Mouse (Mus musculus): ENCODE measurements around the gene 4930579F01Rik. TPM values are rescaled to one million over a fixed set of nuclear protein-coding genes. Genes with fewer than 3 reads are reported as not detected.

The 4930579F01Rik gene
- total RNA-seq (2022) = not detected

DNA sequence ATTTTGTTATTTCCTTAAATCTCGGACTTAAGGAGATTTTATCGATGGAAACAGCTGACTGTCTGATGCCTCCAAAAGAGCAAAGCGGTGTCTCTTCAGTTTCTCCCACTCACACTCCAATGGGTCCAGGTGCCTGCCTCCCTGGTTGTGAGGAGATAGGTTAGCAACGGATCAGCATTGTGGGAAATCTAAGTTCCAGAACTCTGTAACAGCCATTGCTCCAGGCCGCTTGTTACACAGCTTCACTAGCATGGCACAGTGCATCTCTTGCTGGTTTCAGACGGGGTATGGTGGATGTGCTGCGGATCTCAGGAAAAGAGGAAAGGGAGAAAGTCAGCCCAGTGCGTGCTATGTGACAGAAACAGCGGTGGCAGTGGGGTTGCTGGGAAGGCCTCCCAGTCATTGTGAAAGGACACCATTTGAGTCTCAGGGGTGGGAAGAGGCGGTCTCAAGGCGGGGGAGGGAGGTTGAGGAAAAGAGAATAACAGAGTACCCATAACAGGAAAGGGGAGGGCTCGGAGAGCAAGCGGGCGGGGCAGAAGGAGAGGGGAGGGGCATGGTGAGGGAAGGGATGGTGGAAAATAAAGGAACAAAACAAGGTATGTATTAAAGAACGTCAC, at the start of gene 4930579F01Rik:
Gene 4930579F01Rik (minus strand): TSS at position 143 of the 620 bp plus-strand sequence.
- no peak for DNase-seq (ENCODE audit: low spot score in 2 of 2)

DNA sequence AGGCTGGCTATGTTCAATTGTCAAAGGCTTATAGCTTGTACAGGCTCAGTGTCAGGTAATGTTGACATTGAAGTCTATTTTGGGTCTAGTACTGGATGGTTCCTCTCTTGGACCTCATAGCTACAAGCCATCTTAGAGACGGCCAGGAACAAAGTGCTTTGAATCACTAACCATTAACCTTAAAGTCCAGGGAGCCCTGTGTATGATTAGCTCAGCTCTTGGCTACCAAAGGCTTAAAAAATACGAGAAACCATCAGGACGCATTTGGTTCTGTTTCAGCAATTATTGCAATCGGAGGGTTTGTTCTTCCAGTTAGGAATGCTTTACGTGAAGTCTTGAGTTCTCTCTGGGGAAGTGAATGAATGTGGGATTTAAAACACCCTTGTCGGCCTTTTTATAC, 49.3 kb upstream of the 4930579F01Rik start:
- no peak for DNase-seq (ENCODE audit: low spot score in 2 of 2)

DNA sequence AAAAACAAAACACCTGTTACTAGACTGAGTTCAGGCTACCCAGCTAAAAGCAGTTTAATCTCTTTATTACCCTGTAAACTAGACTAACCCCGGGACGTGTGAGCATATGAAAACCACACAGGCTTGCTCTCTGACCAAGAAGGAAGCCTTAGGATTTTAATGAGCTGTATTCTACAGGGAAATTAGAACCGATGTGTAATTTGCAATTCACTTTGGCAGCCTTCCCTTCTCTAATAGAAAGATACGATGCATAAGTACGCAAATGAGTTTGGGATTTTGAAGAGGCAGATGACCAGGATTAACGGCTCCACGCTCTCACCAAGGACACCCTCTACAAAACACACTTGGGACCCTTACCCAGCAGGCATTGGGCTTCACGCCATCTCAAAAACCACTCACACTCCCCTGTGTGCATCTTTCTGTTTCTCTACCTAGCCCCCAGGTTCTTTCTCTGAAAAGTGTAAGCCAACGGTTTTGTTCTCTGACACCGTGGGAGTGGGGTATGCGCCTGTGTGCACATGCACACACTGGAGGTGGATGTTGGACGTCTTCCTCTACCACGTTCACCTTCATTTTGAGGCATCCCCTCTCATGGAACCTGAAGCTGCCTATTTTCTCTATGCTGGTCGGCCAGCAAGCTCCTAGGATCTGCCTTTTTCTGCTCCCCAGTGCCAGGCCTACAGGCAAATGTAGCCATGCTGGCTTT, 48.5 kb upstream of the 4930579F01Rik start:
- DNase-seq (ENCODE audit: low spot score in 2 of 2) = no peak

DNA sequence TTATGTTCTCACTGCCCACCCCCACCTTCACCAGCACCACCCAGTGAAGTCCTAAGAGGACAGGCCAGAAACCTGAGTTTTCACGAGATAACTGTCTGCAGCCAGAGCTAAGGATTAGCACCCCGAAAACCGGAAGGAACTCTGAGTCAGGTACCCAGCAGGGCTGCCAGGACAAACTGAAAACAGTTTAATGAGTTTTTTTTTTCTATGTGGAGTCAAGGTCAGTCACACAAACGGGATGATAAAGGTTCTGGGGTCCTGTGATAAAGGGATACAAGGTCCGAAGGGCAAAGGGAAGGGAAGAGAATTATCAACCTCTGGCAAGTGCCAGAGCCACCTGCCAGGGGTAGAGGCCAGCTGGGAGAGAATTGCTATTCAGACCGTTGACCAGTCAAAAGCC, 47.7 kb upstream of the 4930579F01Rik start:
- no peak for DNase-seq (ENCODE audit: low spot score in 2 of 2)

DNA sequence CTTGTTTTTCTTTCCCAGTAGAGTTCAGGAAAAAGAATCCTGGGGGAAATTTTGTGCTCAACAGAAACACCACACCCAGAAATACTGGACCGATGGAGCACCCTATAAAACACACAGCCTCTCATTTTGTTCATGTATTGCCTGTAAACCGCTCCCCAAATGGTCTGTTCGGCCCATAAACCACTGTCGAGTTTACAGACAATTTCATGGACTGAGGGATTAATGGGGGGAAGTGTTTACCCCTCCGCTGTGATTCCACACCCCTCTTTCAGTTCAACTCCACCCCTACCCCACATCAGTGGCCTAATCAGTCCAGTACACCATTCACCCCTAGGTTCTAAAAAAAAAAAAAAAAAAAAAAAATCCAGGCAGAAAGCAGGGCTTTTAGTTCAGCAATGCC, 47.3 kb upstream of the 4930579F01Rik start:
- no peak for DNase-seq (ENCODE audit: low spot score in 2 of 2)

DNA sequence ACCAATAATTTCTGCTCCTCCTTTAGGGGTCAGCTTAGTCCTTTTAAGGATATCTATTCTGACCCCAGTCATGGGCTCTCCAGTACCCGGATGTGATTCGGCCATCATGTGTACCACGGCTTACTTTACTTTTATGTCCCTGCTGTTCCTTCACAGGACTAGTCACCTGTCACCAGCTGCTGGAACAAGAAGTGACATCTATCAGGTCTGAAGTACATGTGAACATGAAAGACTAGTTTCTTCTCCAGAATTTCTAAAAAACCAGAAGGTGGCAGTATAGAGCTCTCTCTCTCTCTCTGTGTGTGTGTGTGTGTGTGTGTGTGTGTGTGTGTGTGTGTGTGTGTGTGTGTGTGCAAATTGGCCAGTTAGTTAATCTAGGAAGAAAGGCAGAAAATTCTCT, 46.8 kb upstream of the 4930579F01Rik start:
- DNase-seq (ENCODE audit: low spot score in 2 of 2) = no peak

DNA sequence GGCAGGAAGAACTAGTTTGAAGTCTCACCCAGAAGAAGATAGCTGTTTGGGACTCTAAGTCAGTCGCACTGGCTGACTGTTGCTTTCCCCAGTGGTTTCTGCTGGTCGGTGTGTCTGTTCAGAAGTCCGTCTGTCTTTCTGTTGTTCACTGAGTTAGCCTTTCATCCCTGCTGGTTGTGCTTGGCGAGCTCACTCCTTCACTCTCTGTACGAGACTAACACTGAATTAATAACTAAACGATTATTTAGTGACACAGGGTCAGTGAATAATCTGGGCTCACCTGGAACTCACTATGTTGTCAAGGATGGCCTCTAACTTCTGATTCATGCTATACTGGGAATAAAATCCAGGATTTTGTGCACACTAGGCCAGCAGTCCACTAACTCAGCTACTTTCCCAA, 45.8 kb upstream of the 4930579F01Rik start:
- no peak for DNase-seq (ENCODE audit: low spot score in 2 of 2)

DNA sequence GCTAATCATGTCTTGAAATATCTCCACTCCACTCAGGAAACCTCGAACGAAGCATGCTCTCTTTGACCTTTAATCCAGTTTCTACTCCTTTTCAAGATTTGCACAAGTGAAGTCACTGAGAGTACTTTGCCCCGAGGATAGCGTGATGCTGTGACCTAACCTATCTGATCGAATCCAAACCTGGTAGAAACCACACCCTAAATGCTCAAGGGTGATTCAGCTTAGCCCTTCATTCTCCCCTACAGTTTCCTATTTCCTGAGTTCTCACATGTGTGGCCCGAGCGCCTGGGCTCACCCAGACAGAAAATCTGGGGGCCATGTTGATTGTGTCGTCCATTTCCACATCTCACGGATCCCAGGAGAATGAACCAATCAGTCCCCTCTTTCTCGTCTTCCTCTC, 44.4 kb upstream of the 4930579F01Rik start:
- no peak for DNase-seq (ENCODE audit: low spot score in 2 of 2)

DNA sequence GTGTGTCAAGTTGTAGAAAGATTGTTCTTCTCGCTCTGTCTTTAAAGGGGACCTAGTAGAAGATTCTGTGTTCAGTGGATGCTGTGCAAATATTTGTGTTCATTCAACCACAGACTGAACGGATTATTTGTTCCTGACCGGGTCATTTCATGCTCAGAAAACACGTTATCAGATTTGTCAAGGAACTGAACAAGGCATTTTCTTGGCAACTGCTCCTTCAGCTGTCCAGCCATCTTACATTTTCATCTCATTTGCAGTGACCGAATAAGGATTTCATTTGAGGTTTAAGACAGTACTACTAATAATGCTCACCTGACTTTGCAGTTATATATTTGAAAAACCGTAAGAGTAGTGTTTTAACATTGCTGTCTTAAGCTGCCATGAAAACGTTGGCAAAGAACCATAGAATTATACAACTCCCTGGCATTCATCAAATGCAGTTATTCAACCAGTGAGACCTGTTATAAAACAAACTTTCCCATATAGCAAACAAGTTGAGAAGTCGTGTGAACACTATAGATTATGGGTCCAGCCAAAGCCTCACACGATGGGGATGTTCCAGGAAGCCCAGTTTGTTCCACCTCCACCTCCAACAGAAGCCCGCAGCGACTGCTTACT, 43.0 kb upstream of the 4930579F01Rik start:
- no peak for DNase-seq (ENCODE audit: low spot score in 2 of 2)

DNA sequence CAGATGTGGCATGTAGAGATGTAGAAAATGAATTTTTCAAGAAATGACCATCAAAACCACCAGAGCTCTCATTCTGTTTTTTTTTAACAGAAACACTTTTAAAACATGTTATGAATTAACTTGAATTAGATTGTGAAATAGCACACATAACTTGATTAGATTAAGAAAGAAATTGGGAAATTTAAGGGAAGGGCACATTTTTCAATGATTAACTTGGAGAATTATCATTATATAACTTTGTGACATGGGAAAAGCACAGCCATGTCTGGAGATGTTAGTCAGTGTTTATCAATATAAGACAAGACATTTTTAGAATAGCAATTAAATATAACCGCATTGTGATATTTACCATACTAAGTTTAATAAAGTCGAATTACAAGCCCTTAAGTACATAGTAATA, 37.9 kb upstream of the 4930579F01Rik start:
- no peak for DNase-seq (ENCODE audit: low spot score in 2 of 2)

DNA sequence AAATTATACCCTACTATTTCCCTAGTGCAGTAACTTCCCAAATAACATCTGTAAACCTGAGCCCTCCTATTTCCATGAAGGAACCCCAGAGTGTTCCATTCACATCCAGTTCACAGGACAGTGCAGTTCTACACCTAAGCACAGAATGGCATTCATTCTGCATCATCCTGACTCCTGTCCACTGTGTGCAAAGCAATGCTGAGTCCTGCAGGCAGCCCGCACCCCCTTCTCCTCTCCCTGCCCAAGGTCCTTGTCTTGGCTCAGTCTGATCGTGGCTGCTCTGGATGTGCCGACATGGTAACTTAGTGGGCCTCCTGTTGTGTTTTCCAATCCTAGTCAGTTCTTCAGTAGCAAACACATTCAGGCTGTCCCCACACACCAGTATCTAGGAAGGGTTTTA, 36.6 kb upstream of the 4930579F01Rik start:
- no peak for DNase-seq (ENCODE audit: low spot score in 2 of 2)

DNA sequence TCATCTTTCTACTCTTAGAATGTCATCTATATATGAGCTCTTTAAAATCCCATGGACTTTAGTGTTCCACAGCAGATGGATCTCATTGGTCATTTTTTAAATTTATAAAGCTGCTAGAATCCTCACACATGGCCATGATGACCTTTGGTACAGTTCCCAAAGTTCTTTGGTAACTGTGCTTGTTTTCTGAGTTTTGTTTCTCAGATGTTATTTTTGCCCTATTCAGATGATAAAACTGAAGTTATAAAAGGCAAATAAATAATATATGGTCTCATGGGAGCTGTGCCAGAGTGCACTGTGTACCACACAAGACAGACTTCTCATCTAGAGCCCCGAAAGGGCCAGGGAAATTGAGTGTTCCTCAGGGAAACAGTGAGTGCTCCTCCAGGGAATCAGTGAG, 35.8 kb upstream of the 4930579F01Rik start:
- no peak for DNase-seq (ENCODE audit: low spot score in 2 of 2)

DNA sequence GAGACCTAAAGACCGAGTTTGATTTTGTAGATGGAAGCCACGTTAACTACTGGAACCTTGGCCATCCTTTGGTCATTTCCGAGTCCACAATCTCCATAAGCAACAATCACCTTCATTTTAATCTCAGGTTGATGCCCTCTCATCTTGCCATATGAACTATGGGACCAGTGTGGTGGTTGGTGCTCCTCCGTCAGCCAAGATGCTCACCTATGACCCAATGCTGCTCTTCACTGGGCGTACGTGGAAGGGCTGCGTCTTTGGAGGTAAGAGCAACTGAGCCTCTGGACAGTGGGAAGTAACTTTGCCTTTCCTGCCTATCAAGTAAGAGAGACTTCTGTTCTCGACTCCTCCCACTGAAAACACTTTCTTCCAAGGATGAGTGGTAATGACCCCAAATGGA, 34.2 kb upstream of the 4930579F01Rik start:
- DNase-seq (ENCODE audit: low spot score in 2 of 2) = no peak

DNA sequence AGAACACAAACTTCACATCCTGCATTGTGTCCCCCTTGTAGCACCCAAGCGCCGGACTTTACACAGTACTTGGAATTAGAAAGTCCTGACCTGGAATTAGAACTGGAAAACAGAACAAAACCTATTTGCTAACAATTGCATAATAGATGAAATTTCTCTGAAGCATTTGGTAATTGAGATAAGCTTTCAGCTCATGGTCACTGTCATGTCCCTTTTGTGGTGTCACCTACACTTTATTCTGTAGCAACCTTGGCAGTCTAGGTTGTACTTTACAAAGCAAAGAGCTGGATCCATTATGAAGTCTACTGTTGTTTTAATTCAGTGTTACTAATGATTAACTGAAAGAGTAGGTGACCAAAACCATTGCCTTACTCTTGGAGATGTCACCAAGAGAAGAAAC, 33.5 kb upstream of the 4930579F01Rik start:
- DNase-seq (ENCODE audit: low spot score in 2 of 2) = no peak

DNA sequence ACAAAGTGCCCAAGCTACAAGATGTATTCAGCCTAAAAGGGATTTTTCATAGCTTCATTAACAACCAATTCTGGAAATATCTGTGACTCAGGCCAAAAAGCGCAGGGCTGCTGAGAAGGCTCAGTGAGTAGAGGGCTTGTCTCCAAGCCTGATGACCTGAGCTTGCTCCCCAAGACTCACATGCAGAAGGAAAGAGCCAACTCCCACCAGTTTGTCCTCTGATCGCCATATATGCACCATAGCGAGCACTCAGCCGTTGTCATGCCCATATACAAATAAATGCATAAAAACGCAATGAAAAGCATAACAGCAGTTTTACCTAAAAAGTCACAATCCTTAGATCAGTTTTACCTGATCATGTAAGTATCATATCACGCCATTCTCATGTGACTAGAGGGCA, 32.9 kb upstream of the 4930579F01Rik start:
- no peak for DNase-seq (ENCODE audit: low spot score in 2 of 2)

DNA sequence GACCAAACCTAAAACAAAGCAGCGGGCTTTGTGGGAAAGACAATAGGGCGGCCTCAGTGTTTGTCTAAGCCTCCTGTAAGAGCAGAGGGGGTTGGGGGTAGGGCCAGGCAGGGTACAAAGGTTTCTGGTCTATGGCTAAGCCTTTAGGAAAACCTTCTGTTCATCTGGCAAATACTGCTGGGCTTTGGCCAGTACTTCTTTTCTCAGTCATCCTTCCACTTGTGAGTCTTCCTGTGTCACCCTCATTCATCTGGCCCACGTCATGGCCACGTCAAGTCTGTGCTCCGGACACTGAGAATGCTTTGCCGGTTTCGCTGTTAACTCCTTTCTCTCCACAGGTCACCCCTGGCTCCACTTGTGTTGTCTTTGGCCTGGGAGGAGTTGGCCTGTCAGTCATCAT, 32.2 kb upstream of the 4930579F01Rik start:
- no peak for DNase-seq (ENCODE audit: low spot score in 2 of 2)

DNA sequence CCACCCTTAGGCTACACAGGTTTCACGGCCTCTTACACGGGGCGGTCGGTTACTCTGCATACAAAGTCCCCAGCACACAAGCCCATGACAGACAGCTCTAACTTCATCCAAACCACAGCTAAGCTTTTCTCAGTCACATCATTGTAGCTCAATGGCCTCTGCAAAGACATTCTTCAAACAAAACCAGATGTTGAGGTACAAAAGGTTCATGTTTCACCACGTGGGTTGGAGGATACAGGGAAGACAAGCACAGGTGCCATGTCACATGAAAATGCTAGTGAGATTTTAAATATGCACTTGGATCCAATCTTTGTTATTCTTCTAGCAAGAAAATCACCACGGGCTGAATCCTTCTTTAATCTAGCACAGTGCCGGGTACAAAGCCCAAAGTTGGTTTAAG, 31.7 kb upstream of the 4930579F01Rik start:
- no peak for DNase-seq (ENCODE audit: low spot score in 2 of 2)

DNA sequence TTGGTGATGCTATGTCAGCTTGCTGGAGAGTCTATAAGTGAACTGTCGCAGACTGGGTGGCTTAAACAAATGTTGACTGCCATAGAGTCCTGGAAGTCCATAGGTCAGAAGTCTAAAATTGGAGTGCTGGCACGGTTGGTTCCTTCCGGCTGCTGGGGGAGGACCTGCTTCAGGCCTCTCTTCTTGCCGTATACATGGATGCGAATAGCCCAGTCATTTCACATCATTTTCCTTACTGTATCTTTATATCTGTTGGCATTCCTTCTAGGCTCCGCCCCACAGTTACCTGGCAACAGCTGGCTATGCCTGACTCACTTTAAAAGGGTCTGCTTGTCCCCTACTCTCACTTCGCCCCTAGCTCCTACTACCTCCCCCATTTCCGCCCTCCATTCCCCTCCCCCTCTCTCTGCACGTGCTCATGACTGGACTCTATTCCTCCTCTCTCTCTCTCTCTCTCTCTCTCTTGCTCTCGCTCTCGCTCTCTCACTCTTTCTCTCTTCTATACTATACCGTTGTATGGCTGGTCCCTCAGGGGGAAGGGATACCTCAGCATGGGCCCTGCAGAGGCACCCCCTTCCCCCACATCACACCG, 30.8 kb upstream of the 4930579F01Rik start:
- no peak for DNase-seq (ENCODE audit: low spot score in 2 of 2)

DNA sequence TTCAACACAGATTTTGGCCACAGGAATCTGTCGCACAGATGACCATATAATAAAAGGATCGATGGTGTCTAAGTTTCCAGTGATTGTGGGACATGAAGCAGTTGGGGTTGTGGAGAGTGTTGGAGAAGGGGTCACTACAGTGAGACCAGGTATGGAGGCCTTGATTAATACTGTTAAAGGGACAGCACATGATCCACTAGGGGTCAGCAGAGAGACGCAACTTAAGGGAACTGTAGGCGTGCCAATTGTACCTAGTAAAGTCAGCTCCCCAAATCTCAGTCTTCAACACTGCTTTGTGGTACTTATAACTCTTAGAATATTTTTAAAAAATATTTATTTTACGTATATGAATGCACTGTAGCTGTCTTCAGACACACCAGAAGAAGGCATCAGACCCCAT, 29.3 kb upstream of the 4930579F01Rik start:
- peak in 1 of 2 experiments; percentile 12 for DNase-seq (ENCODE audit: low spot score in 2 of 2)

DNA sequence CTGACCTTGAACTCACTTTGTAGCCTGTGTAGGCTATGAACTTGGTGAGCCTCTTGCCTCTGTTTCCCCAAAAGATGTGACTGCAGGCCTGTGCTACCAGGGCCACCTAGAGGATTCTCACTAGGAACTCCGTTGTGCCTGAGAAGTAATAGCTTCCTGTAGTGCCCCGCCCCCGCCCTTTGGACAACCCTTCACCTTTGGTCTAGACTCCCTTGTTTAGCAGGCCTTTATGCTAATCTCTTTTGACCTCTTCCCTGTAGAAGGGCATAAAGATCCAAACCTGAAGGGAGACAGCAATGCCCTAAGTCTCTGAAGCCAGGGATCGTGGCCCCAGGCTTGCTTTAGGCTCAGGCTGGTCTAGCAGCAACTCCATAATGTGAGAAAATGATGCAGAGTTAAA, 28.9 kb upstream of the 4930579F01Rik start:
- DNase-seq (ENCODE audit: low spot score in 2 of 2) = no peak

DNA sequence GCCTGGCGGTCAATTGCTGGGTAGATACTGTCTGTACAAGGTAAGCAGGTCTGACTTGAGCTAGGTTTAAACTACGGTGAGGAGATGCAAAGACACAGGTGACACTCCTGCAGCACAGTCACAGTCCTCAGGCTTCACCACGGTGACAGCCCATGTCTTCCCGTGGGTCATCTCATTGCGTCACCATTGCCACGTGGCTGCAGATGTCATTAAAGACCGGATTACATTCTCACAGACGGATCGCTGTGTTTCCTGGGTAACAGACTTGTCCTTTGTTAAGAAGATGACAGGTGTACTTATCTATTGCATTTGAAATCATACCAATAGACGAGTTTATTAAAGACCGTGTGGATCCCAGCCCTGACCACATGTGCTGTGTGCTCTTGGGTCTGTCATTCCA, 27.5 kb upstream of the 4930579F01Rik start:
- DNase-seq (ENCODE audit: low spot score in 2 of 2) = no peak

DNA sequence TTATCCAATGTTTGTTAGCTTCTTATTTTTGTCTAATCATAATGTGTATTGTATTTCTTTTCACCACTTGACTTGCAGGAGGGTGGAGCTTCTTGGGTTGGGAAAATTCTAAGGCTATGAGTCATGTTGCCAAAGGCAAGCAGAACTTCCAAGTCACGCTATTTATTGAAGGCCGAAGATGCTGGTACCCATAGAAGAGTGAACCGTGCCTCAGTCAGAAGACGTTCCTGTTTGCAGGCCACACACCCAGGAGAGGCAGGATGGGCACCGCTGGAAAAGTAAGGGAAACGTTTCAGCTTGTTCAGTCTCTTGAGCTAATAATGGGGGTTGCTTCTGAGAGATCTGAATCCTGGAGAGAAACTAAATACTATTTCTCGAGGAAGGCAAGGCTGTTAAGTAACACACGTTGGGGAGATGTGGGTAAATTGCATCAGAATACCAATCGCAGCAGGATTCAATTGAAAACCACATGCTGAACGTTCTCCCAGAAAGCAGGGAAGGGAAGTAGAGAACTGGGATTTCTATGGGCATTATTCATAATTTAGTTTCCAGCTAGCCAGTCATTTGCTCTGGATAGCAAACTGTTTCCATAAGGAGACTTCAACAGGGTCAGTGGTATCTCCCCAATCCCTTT, 24.1 kb upstream of the 4930579F01Rik start, which contains the start of gene Adh7:
Gene Adh7 (plus strand): TSS at position 130 of the 634 bp plus-strand sequence.
- DNase-seq (ENCODE audit: low spot score in 2 of 2) = no peak
